Comparison of ENCODE assay signal across 17 mouse cellular contexts in the genomic region with DNA sequence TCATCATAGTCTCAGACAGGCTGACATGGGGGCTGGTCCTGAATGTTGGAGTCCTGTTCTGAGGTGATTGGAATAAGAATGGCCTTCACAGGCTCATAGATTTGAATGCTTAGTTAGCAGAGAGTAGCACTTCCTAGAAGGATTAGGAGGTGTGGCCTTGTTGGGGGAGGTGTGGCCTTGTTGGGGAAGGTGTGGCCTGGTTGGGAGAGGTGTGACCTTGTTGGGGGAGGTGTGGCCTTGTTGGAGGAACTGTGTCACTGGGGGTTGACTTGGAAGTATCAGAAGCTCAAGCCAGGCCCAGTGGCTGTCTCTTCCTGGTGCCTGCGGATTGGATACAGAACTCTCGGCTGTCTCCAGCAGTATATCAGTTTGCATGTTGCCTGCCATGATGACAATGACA. TPM values are rescaled to one million over a fixed set of nuclear protein-coding genes. Genes with fewer than 3 reads are reported as not detected.
A peak's percentile ranks its signal among the peaks of the same experiment; 100 is the strongest.
DNase-seq lines count a peak whose midpoint lies in the region; TF ChIP-seq lines count a peak whose summit lies in the region.
"Had no signal": no experiment of that assay in that cellular context is flagged by ENCODE, and none has a peak within 500 bp of the region (broad histone marks: within the 10 kb centered on the region; RNA-seq: fewer than 3 reads in every experiment).

No protein-coding gene starts in this region.

- 87% methylated on average over 2 of the region's 2 CpGs for WGBS in olfactory bulb, adult 2 months

- no peak for TF ChIP-seq CTCF in olfactory bulb, adult 2 months (IDR thresholded peaks at IDR 0.05; ENCODE audit: insufficient read depth, low read depth, low read length)

- H3K27ac ChIP-seq in olfactory bulb, adult 2 months (ENCODE audit: insufficient read depth, low read depth, low read length), result peak overlapping the region; percentile 80
- H3K27ac ChIP-seq: forebrain, embryonic 12.5 days; heart, embryonic 10.5 days; hindbrain, embryonic 12.5 days had no signal

- peak; percentile 87 for DNase-seq in heart, adult 11 months
- DNase-seq in heart, adult 8-10 months (ENCODE audit: low spot score), result no peak
- DNase-seq in A20 (ENCODE audit: low read depth, low spot score), result peak; percentile 29
- peak; percentile 34 for DNase-seq in WW6 (ENCODE audit: low read depth, low spot score)
- DNase-seq in thymus, postnatal 14 days, result no peak
- no peak for DNase-seq in lung, postnatal 25 days (ENCODE audit: low spot score)
- DNase-seq: adrenal gland, postnatal 10 days; cerebellum, adult 11 months; cerebellum, adult 8-10 months; cerebellum, postnatal 25 days; gastrocnemius, postnatal 25 days; heart, postnatal 10 days; heart, postnatal 4 days had no signal

- H3K4me3 ChIP-seq in olfactory bulb, adult 2 months (ENCODE audit: insufficient read depth, low read depth, low read length), result no peak overlapping the region
- H3K4me3 ChIP-seq: forebrain, embryonic 12.5 days; heart, embryonic 10.5 days; hindbrain, embryonic 12.5 days had no signal

- no peak for TF ChIP-seq POLR2A in olfactory bulb, adult 2 months (IDR thresholded peaks at IDR 0.05; ENCODE audit: insufficient read depth, low read depth, low read length)

- H3K4me1 ChIP-seq in olfactory bulb, adult 2 months (ENCODE audit: control insufficient read depth, insufficient read depth, low read length), result peaks cover 55% of the 10 kb centered on the region

RNA-seq across cellular contexts. Expression of a gene that starts 6.3 kb away (rescaled TPM):
- 10 to 100 TPM; 27.6 to 44.2 (median 31.7) TPM for total RNA-seq in heart, adult 8-10 months (2022)
- polyA plus RNA-seq in olfactory bulb, adult 2 months (2012; ENCODE audit: insufficient read depth, insufficient read length, low replicate concordance, missing spikeins), result 71.7 TPM in 1 of 2 replicates, not detected in the other

Comparison
In these comparisons a context has a peak if more than half of its experiments do, and no peak if none do; other contexts are left out.
1. DNase-seq: peak in heart, adult 11 months (single experiment), A20 (single experiment) and WW6 (single experiment); none in heart, adult 8-10 months (single experiment), thymus, postnatal 14 days (single experiment) and lung, postnatal 25 days (single experiment).